Mouse (Mus musculus) T-helper 1 cell (primary cell): Measurements from ENCODE around the gene Slc25a30.

Experiments
- in situ Hi-C: fragments of 300-600 bp; cut with MboI, MseI; formaldehyde crosslinking; loops from one replicate; pipeline ENCODE4 v1.15.1; 2025; ENCODE audit warnings: high pct_unique_total_duplicates

Gene Slc25a30

GRCm38 (mm10) chr14:75751040-75751439, 35.8 kb downstream of the Slc25a30 start:
- in situ Hi-C loops, result no loop called here

DNA sequence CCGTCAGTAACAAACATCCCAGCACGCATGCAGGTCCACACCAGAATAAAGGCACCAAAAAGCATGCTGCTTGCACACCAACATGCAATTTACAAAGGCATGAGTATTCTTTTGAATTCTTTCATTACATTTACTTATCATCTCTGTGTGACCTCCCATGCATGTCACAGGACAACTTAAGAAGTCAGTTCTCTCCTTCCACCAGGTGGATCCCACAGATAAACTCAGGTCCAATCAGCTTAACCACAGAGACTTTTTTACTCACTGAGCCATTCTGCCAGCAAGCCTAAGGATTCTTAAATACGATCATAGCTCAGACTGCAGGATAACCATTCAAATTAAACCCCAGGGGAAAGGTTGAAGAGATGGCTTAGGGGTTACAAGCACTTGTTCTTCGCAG, 37.7 kb downstream of the Slc25a30 start:
- in situ Hi-C loops, result loop anchor here (10.0 kb wide), 1 partner anchor 534 kb away; no protein-coding TSS in a partner anchor

- in situ Hi-C loops, result loop anchor here (10.0 kb wide), 1 partner anchor 533 kb away; no protein-coding TSS in a partner anchor
These were observed 38.9 kb downstream of the Slc25a30 start for GRCm38 (mm10) chr14:75747960-75748359.

- in situ Hi-C loops, result loop anchor here (10.0 kb wide), 1 partner anchor 527 kb away; no protein-coding TSS in a partner anchor
These were observed 44.9 kb downstream of the Slc25a30 start for GRCm38 (mm10) chr14:75741904-75742303.

- in situ Hi-C loops, result no loop called here
These were observed 51.2 kb downstream of the Slc25a30 start for GRCm38 (mm10) chr14:75735597-75735996.

- in situ Hi-C loops, result no loop called here
These were observed 54.2 kb downstream of the Slc25a30 start for GRCm38 (mm10) chr14:75732631-75733030.

GRCm38 (mm10) chr14:75731361-75731760, 55.5 kb downstream of the Slc25a30 start:
- in situ Hi-C loops, result no loop called here

DNA sequence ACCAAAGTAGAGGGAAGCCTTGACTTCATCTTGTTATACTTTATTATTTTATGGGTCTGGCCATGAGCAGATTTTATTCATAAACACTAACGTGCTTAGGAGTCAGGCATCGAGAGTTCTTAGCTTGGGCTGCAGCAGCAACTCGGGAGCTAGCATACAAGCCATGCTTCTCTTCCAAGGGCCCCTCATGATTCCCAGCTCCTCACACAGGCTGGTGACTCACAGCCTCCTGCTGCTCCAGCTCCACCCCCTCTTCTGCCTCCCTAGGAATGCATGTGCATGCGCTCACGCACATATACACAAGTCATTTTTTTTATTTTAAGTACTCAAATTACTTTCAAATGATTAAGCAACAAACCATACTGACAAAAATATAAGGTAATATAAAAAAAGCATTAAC, 58.7 kb downstream of the Slc25a30 start:
- in situ Hi-C loops, result no loop called here

DNA sequence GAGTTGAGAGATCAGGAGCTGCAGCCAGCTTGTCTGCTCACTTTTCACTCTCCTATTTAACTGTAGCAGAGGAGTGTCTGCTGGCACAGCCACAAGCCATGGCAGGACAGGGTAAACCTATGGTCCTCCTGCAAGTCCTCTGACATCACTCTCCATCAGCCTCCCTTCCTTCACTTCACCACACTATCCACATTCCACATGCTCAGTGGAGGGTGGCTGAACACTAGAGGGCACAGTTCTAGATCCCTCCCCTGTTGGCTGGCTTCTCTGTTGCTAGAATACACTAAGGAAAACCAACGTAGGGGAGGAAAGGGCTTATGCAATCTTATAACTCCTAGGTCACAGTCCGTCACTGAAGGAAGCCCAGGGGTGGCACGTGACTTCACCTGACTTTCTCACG, 59.8 kb downstream of the Slc25a30 start:
- in situ Hi-C loops, result no loop called here

- in situ Hi-C loops, result no loop called here
These were observed 64.0 kb downstream of the Slc25a30 start for GRCm38 (mm10) chr14:75722816-75723215.

- in situ Hi-C loops, result no loop called here
These were observed 64.8 kb downstream of the Slc25a30 start for GRCm38 (mm10) chr14:75721977-75722563.

- in situ Hi-C loops, result no loop called here
These were observed 66.7 kb downstream of the Slc25a30 start for GRCm38 (mm10) chr14:75720121-75720520.

DNA sequence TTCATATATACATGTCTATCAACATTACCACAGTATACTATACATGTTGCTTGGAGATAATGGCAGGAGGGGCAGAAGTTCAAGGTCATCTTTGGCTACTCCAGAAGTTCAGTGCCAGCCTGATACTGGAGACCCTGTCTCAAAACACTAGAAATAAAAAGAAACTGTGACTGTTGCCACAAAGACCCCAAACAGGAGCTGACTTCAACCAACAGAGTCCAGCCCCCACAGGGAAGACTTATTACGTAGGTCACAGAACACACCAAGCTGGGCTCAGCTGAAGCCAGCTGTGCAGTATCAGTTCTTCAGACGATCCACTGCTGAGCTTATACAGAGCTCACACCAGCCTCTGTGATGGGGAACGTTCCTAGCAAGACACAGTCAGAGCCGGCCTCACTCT, 70.4 kb downstream of the Slc25a30 start:
- in situ Hi-C loops, result no loop called here

DNA sequence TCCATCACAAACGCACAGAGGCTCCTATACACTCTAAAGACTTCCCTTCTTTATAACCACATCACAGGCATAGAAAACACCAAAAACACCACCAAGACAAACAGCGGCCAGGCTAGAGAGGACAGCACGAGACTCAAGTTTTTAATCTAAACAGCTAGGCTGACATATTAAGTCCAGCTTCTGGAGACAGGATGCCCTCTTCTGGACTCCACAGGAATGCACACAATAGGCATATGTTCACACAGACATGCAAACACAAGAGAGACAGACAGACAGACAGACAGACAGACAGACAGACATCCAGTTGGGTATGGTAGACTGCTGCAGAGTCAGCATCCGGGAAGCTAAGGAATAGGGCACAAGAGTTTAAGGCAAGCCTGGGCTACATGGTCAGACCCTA, 73.2 kb downstream of the Slc25a30 start:
- in situ Hi-C loops, result no loop called here

DNA sequence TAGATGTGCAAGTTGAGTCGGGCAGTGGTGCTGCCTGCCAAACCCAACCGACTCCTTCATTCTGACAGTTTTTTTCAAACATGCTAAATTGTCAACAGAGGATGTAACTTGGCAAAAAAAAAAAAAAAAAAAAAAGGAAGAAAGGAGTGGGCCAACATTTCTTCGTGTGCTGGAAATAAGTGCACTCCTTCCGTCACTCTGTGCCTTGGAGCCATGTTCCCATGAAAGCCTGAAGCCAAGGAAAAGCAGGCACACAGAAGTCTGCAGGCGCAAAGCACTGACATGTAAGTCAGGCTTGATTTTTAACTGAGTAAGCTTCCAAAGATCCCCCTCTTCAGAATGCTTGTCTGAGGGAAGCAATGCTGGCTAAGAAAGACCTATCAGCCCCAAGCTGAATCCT, 74.2 kb downstream of the Slc25a30 start:
- in situ Hi-C loops, result no loop called here

DNA sequence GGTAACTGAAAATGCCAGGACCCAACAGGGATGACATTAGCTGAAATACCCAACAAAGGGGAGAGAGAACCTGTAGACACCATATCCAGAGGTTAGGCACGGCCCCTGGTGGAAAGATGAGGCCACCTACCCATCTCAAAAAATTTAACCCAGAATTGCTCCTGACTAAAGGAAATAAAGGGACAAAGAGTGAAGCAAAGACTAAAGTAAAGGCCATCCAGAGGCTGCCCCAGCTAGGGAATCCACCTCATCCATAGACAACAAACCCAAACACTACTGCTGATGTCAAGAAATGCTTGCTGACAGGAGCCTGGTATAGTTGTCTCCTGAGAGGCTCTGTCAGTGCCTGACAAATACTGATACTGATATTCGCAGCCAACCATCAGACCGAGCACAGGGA, 75.1 kb downstream of the Slc25a30 start:
- in situ Hi-C loops, result no loop called here
